Mouse (Mus musculus): ENCODE results near the gene Vps51. TPM values are rescaled to one million over a fixed set of nuclear protein-coding genes. Genes with fewer than 3 reads are reported as not detected.

Vps51 gene
- 42.6 and 68.1 TPM in 2 replicates for polyA plus RNA-seq (2012; rRNA removed; ENCODE audit: low replicate concordance)

DNA sequence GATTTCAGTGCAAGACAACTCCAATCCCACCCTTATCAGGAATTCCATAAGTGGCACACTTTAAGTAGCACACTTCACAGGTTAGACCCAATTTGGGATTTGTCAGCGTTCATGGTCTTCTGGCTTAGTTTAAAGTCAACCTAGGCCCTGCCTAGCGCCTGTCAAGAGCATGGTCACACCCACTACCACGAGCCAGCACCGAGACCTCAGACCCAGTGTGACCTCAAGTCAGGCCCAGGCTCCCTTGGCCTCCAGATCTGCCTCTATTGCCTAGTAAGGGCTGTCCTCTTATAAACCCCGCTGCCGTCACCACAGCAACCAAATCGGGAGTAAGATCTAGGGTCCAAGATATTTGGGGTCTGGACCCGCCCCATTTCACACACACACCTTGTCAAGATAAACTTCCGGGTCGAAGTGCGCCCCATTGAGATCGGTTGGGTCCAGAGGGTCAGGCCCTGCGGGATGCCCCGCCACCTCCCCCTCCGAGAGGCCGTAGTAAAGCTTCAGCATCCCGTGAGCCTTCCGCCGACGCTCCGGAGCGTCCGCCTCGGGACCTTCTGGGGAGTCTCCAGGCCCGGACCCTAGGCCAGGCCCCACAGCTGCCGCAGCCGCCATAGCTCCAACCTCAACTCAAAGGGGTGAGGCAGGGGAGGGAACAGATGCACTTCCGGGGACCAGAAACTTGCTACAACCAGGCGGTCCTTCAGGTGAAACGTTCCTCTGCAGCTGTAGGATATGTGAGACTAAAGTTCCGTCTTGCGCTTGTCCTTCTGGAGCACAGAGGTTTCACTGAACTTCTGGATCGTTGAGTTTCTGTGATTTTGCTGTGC lies at the start of gene Vps51:
Vps51 (minus strand) TSS at position 668 of the 830 bp plus-strand sequence.

DNA sequence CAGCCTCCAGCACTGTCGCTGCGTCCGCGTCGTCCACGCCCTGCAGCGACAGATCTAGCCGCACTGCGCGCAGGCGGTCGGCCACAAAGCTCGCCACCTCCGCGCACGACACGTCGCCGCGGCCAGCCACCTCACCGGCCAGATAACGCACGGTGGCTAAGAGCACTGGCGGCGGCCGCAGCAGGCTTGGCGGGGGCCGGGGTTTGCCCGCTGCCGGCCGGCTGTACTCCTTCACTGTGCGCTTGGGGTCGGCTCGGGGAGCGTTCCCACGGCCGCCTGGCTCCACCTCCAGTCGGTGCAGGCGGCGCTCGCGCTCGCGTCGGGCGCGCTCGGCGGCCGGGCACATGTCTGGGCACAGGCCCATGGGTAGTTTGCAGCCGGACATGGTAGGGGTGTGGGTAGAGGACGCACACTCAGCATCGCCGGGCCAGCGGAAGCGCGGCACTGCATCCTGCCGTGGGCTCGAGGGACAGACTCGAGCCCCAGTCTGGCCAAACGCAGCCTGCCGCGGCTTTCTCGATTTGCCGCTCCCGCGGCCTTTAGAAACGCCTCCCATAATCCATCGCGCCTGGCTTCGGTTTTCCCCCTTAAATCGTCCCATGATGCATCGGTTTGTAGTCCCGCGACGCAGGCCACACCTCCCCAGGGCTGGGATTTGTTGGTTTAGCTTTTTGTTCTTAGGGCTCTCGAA lies 41.1 kb upstream of the Vps51 start, which contains the start of gene Sac3d1:
Sac3d1 (minus strand) TSS at position 665 of the 691 bp plus-strand sequence.

DNA sequence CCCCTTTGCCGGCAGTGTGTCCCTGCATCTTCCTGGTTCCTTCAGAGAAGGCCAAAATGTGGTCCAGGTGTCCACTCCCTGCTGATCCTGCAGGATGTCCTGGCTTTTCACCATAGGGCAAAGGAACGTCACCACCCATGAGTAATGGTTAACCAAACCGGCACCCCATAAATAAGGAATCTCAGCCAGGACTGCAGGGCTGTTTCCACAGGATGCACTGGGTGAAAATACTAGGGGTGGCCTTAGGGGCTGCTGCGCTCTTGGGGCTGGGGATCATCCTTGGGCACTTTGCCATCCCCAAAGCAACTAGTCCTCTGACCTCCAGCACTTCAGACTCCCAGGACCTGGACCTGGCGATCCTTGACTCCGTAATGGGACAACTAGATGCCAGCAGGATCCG lies 28.6 kb upstream of the Vps51 start, which contains the start of gene Naaladl1:
Naaladl1 (plus strand) TSS at position 197 of the 400 bp plus-strand sequence.

DNA sequence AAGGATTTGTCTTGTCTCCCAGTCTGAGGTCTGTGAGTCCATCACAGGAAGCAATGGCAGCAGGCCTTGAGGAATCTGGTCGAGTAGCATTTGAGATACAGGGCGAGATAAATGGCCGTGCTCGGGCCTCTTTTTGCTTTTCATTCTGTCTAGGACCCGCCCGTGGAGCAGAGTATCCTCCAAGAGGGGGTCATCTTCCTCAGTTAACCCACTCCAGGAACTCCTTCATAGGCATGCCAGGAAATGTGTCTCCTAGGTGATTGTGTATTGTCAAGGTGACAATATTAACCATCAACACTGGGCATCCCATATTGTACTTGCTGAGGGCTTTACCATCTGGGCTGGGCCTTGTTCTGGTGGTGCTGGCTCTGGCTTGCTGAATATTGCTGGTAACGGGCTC lies 17.1 kb upstream of the Vps51 start, which contains the start of gene AC131692.1:
AC131692.1 (plus strand) TSS at position 301 of the 400 bp plus-strand sequence.

DNA sequence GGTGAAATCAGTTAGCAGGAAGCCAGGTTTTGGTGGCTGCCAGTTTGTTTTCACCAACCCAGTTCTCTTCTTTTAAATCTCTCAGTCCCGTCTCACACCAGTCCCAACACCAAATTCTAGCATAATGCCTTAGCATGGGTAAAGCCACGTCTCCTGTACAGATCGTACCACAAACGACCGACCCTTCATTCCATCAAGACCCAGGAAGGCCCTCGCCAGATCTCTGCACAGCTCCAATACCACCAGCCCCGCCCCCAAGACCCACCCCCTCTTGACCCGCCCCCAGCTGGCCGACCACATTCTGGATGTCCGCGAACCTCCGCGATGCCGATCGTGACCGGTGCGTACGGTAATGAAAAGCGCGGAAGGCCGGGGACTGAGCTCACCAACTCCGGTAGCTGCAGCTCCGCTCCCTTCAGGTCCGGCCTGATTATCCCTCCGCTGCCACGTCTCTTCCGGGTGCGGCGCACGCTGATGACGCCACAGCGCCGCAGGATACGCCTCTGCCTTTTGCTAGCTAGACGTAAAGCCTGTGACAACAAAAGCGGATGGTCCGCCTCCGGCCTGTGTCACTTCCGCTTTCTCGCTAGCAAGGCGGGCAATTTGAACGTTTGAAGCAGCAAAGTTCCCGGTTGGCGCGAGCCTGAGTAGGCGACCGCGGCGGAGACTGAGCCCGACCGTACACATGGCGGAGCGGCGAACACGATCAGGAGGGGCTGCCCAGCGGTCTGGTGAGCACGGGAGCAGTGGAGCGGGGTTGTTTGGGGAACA lies 7.6 kb upstream of the Vps51 start, which contains the start of the genes Zfpl1 and Cdca5:
Zfpl1 (minus strand) TSS at position 479 of the 771 bp plus-strand sequence.
Cdca5 (plus strand) TSS at position 506 of the 771 bp plus-strand sequence.

DNA sequence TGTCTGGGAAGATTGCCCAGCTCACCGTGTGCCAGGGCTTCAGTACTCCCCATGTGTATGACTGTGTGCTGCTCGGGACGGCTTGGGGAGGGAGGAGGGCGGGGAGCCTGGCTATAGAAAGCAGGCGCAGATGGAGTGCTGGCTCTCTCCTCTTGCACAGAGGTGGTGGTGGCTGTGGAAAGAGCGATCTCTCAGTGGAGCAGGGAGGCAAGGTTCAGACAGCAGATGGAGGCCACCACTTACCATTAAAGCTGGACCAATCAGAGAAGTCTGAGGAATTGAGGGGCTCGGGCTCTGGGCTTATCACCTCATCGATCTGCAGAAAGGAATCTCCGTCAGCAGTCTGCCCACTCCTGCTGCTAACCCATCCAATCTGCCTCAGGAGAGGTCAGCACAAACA lies 5.1 kb upstream of the Vps51 start, which contains the start of gene Gm28374:
Gm28374 (minus strand) TSS at position 101 of the 400 bp plus-strand sequence.

DNA sequence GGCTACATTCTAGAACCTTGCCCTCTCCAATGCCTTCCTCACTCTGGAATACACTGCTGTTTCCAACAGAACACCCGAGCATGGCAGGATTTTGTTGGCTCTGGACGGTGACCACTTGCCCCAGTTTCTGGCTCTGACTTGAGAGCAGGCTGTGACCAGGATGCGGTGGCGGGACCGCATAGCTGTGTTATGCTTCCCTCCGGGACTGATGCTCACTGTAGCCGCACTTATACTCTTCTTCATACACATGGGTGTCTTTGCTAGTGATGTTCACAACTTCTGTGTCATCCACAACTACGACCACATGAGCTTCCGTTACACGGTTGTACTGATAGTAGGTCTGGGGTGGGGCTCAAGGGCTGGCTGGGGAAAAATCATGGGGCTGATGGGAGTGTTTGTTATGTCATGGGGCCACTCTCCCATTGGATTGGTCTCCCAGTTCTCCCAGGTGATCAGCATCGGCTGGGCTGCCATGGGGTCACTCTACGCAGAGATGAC lies 3.0 kb upstream of the Vps51 start, which contains the start of gene Tmem262:
Tmem262 (plus strand) TSS at position 51 of the 498 bp plus-strand sequence.

DNA sequence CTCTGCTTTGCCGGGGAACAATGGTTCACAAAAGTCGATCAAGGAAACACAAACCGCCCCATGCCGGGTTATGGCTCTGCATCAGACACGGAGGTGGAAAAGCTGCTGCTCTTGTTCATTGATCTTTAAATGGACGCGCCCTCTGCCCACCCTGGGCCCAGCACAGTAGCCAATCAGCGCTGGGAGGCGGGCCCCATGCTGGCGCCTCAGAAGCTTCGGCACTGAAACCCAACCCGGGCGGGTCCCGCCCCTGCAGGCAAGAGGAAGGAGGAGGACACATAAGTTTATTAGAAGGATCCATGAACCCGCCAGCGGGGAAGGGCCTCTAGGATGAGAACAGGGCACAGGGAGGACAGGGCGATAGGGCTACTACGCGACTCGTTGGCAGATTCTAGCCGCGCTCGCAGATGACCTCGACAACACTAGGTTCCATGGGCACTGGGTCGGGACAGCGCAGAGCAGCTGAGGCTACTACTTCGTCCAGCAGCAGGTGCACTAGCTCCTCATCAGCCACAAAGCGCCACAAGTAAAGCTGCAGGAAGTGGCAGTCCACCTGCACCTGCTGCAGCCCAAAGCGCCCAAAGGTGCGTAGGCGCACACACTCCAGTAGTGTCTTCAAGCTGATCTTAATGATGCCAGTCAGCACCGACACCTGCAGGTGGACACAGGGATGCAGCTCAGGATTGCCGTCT lies 9.2 kb downstream of the Vps51 start, which contains the start of gene Tm7sf2:
Tm7sf2 (minus strand) TSS at position 650 of the 692 bp plus-strand sequence.

DNA sequence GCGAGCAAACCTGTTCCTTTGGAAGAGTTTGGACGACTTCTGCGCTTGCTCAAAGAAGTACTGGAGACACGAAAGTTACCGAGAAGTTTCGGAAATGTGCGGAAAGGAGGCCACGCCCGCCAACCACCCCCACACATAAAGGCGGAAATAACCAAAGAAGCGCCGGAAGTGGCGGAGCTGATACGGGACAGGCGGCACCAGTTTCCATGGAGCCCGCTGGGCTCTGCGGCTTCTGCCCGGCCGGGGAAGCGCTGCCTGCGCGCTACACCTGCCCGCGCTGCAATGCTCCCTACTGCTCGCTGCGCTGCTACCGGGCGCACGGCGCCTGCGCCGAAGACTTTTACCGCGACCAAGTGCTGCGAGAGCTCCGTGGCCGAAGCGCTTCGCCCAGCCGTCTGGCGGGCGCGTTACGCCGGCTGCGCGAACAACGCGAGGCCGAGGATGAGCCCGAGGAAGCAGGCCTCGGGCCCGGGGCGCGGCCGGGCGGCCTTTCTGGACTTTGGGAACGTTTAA lies 16.0 kb downstream of the Vps51 start, which contains the start of gene Znhit2:
Znhit2 (plus strand) TSS at position 172 of the 513 bp plus-strand sequence.

DNA sequence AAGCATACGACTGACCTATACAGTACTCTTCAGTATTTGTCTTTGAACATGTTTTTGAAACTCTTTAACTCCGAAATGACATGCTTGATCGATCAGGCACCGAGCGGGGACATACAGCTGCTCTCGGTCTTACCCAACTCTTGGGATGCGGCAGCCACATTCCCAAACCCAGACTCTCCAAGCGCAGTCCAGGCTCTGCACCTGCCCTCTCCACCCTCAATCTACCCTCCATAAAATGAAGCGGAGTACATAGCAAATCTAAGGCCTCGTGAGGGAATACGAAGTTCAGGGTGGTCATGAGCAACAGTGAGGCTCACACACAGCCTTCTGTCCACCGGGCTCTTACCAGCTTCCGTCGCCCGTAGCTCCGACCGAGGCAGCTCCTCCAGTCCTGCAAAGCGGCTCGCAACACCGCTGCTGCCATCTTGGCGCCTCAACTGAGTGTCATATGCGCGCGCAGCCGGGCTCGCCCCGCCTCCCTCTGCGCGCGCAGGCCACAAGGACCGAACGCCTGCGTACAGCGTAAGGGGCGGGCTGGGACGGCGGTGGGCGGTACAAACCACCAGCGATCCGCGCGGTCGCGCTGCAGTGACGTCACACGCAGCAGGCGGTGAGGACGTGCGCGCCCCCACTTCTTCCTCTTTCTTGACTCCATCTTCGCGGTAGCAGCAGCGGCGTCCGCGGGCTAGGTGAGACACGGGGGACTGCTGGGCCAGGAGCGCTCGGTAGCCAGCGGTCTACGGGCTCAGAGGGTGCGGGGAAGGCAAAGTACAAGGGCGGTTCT lies 19.5 kb downstream of the Vps51 start, which contains the start of the genes Mrpl49 and Fau:
Mrpl49 (minus strand) TSS at position 473 of the 784 bp plus-strand sequence.
Fau (plus strand) TSS at position 532 of the 784 bp plus-strand sequence.

DNA sequence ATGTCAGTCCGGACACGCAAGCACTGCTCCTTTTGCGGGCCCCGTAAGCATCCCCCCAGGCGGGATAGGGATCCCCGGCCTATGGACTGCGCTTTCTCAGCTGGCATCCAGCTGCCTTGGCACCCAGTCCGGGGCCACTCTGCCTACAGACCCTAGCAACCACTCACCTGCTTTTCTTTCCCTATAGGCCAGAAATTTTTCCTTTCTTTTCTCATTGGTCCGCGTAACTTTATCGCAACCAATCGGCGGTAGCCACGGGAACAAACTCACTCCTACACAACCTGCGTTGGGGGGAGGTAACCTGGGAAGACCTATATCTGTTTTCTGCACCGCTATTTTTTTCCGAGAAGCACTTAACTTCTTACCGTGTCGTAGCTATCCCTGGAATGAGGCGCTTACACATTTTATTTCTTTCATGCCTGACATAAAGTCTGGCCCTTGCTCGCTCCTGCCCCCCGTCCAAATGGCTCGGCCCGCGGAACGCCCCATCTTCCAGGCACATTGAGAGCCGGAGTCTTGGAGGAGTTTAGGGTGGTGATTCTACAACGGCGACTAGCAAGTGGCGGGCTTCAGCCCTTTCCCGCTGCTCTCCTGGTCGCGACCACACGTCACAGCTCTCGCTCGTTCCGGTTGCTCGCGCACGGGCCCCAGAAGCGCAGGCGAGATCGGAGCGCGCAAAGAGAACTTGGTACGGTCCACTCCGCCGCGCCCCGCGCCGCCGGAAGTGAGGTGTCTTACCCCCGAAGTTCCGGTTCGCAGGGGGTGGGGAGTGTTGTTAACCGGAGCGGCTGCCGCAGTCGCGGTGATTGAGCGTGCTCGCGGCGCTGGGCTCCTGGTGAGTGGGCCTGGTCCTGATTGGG lies 30.5 kb downstream of the Vps51 start, which contains the start of gene Syvn1:
Syvn1 (plus strand) TSS at position 283 of the 860 bp plus-strand sequence.

Other genes with a start within 250 kb of the Vps51 start
- gene Frmd8, start 202.0 kb downstream of the Vps51 start, polyA plus RNA-seq (2012; rRNA removed; ENCODE audit: low replicate concordance), result 28.3 and 53.0 TPM in 2 replicates
- gene Slc25a45, start 199.4 kb downstream of the Vps51 start, polyA plus RNA-seq (2012; rRNA removed; ENCODE audit: low replicate concordance), result 349 and 397 TPM in 2 replicates
- 1.5 and 2.8 TPM in 2 replicates for gene Tigd3, start 183.1 kb downstream of the Vps51 start, polyA plus RNA-seq (2012; rRNA removed; ENCODE audit: low replicate concordance)
- gene Dpf2, start 164.2 kb downstream of the Vps51 start, polyA plus RNA-seq (2012; rRNA removed; ENCODE audit: low replicate concordance), result 46.6 and 58.0 TPM in 2 replicates
- gene Cdc42ep2, start 152.4 kb downstream of the Vps51 start, polyA plus RNA-seq (2012; rRNA removed; ENCODE audit: low replicate concordance), result 9.9 and 31.6 TPM in 2 replicates
- gene Pola2, start 113.0 kb downstream of the Vps51 start, polyA plus RNA-seq (2012; rRNA removed; ENCODE audit: low replicate concordance), result 29.4 and 31.2 TPM in 2 replicates
- gene Slc22a20, start 91.1 kb downstream of the Vps51 start, polyA plus RNA-seq (2012; rRNA removed; ENCODE audit: low replicate concordance), result not detected in 2 replicates
- 53.6 and 106 TPM in 2 replicates for gene Capn1, start 61.3 kb downstream of the Vps51 start, polyA plus RNA-seq (2012; rRNA removed; ENCODE audit: low replicate concordance)
- 87.1 and 103 TPM in 2 replicates for gene Syvn1, start 30.7 kb downstream of the Vps51 start, polyA plus RNA-seq (2012; rRNA removed; ENCODE audit: low replicate concordance)
- 11.4 and 11.7 TPM in 2 replicates for gene Mrpl49, start 19.4 kb downstream of the Vps51 start, polyA plus RNA-seq (2012; rRNA removed; ENCODE audit: low replicate concordance)
- 1,687 and 2,398 TPM in 2 replicates for gene Fau, start 19.4 kb downstream of the Vps51 start, polyA plus RNA-seq (2012; rRNA removed; ENCODE audit: low replicate concordance)
- gene Znhit2, start 16.0 kb downstream of the Vps51 start, polyA plus RNA-seq (2012; rRNA removed; ENCODE audit: low replicate concordance), result 63.5 and 115 TPM in 2 replicates
- gene Tm7sf2, start 8.9 kb downstream of the Vps51 start, polyA plus RNA-seq (2012; rRNA removed; ENCODE audit: low replicate concordance), result 57.9 and 67.5 TPM in 2 replicates
- not detected in 2 replicates for gene Tmem262, start 2.8 kb upstream of the Vps51 start, polyA plus RNA-seq (2012; rRNA removed; ENCODE audit: low replicate concordance)
- gene Gm28374, start 5.0 kb upstream of the Vps51 start, polyA plus RNA-seq (2012; rRNA removed; ENCODE audit: low replicate concordance), result 0.21 and 0.28 TPM in 2 replicates
- 103 and 136 TPM in 2 replicates for gene Zfpl1, start 7.7 kb upstream of the Vps51 start, polyA plus RNA-seq (2012; rRNA removed; ENCODE audit: low replicate concordance)
- gene Cdca5, start 7.8 kb upstream of the Vps51 start, polyA plus RNA-seq (2012; rRNA removed; ENCODE audit: low replicate concordance), result 2.0 and 2.6 TPM in 2 replicates
- gene AC131692.1, start 17.2 kb upstream of the Vps51 start, polyA plus RNA-seq (2012; rRNA removed; ENCODE audit: low replicate concordance), result not detected in 2 replicates
- gene Naaladl1, start 28.6 kb upstream of the Vps51 start, polyA plus RNA-seq (2012; rRNA removed; ENCODE audit: low replicate concordance), result 39.6 and 913 TPM in 2 replicates
- 53.0 and 57.0 TPM in 2 replicates for gene Sac3d1, start 41.4 kb upstream of the Vps51 start, polyA plus RNA-seq (2012; rRNA removed; ENCODE audit: low replicate concordance)
- 52.8 and 64.5 TPM in 2 replicates for gene Snx15, start 51.1 kb upstream of the Vps51 start, polyA plus RNA-seq (2012; rRNA removed; ENCODE audit: low replicate concordance)
- gene Batf2, start 63.8 kb upstream of the Vps51 start, polyA plus RNA-seq (2012; rRNA removed; ENCODE audit: low replicate concordance), result 76.0 and 120 TPM in 2 replicates
- 116 and 148 TPM in 2 replicates for gene Arl2, start 64.3 kb upstream of the Vps51 start, polyA plus RNA-seq (2012; rRNA removed; ENCODE audit: low replicate concordance)
- 0.43 and 0.57 TPM in 2 replicates for gene Majin, start 107.2 kb upstream of the Vps51 start, polyA plus RNA-seq (2012; rRNA removed; ENCODE audit: low replicate concordance)
- gene Gpha2, start 149.1 kb upstream of the Vps51 start, polyA plus RNA-seq (2012; rRNA removed; ENCODE audit: low replicate concordance), result 0.25 and 1.1 TPM in 2 replicates
- 69.7 and 212 TPM in 2 replicates for gene Ppp2r5b, start 158.6 kb upstream of the Vps51 start, polyA plus RNA-seq (2012; rRNA removed; ENCODE audit: low replicate concordance)
- gene Atg2a, start 164.4 kb upstream of the Vps51 start, polyA plus RNA-seq (2012; rRNA removed; ENCODE audit: low replicate concordance), result 57.3 and 66.7 TPM in 2 replicates
- 468 and 699 TPM in 2 replicates for gene Ehd1, start 199.5 kb upstream of the Vps51 start, polyA plus RNA-seq (2012; rRNA removed; ENCODE audit: low replicate concordance)
- gene Cdc42bpg, start 229.2 kb upstream of the Vps51 start, polyA plus RNA-seq (2012; rRNA removed; ENCODE audit: low replicate concordance), result 35.7 and 40.2 TPM in 2 replicates